Mouse (Mus musculus) intestine, postnatal 0 days (tissue): ENCODE measurements around the gene Msh3. TPM values are rescaled to one million over a fixed set of nuclear protein-coding genes. Genes with fewer than 3 reads are reported as not detected.
A peak's percentile ranks its signal among the peaks of the same experiment; 100 is the strongest.

Experiments
- ATAC-seq: fragments of 200-750 bp; cut with Nextera tagmentation; 2 replicates; pipeline ENCODE4 v1.8.0; 2017; ENCODE audit warnings: mild to moderate bottlenecking, moderate TSS enrichment, moderate library complexity
- H3K27ac ChIP-seq: fragments of 300-500 bp; sonication (generic); 2 replicates; pipeline ENCODE4 v1.5.1; 2014; ENCODE audit warnings: mild to moderate bottlenecking, low read depth, low read length, moderate library complexity
- H3K27me3 ChIP-seq: fragments of 300-500 bp; sonication (generic); replicated peaks from 2 replicates; pipeline ENCODE4 v1.6.1; 2014; ENCODE audit warnings: low read length, mixed read lengths; ENCODE audit not compliant: control insufficient read depth, insufficient read depth
- H3K36me3 ChIP-seq: fragments of 300-500 bp; sonication (generic); 2 replicates; pipeline ENCODE4 v1.6.1; 2014; ENCODE audit warnings: mild to moderate bottlenecking, moderate library complexity; ENCODE audit not compliant: control insufficient read depth, insufficient read depth
- H3K4me1 ChIP-seq: fragments of 300-500 bp; sonication (generic); replicated peaks from 2 replicates; pipeline ENCODE4 v1.6.1; 2014; ENCODE audit warnings: antibody characterized with exemption, low read length, mixed read lengths; ENCODE audit not compliant: control insufficient read depth, insufficient read depth
- H3K4me2 ChIP-seq: fragments of 300-500 bp; sonication (generic); replicated peaks from 2 replicates; pipeline ENCODE4 v1.6.1; 2014; ENCODE audit warnings: low read depth, mild to moderate bottlenecking, moderate library complexity
- H3K4me3 ChIP-seq: fragments of 300-500 bp; sonication (generic); 2 replicates; pipeline ENCODE4 v1.5.1; 2014; ENCODE audit warnings: low read depth, low read length
- H3K9ac ChIP-seq: fragments of 300-500 bp; sonication (generic); 2 replicates; pipeline ENCODE4 v1.6.1; 2014; ENCODE audit warnings: mild to moderate bottlenecking, low read depth, low read length
- H3K9me3 ChIP-seq: fragments of 300-500 bp; sonication (generic); 2 replicates; pipeline ENCODE4 v1.6.1; 2016; ENCODE audit warnings: mixed run types; ENCODE audit not compliant: control insufficient read depth
- CTCF ChIP-seq: sonication (generic); IDR thresholded peaks from 2 replicates; pipeline ENCODE4 v1.5.1; 2016; ENCODE audit warnings: low read depth, mild to moderate bottlenecking, control low read depth, antibody characterized with exemption, moderate library complexity
- WGBS: fragments of 180-500 bp; shearing (Covaris S2); extraction: QIAGEN DNeasy Blood & Tissue Kit; methylation state at CpG from one replicate; pipeline ENCODE4 v1.1.7; 2014; 5-methylcytosine and 5-hydroxymethylcytosine counted together
- polyA plus RNA-seq: library from polyadenylated mRNA; unstranded; fragments of >200 nt; fragmentation: Nextera tagmentation; extraction: Ambion mirVana; gene quantifications from 2 replicates; pipeline ENCODE4 v1.2.1, GENCODE M21; 2015

The Msh3 gene
- 8.0 and 9.5 TPM in 2 replicates for polyA plus RNA-seq

DNA sequence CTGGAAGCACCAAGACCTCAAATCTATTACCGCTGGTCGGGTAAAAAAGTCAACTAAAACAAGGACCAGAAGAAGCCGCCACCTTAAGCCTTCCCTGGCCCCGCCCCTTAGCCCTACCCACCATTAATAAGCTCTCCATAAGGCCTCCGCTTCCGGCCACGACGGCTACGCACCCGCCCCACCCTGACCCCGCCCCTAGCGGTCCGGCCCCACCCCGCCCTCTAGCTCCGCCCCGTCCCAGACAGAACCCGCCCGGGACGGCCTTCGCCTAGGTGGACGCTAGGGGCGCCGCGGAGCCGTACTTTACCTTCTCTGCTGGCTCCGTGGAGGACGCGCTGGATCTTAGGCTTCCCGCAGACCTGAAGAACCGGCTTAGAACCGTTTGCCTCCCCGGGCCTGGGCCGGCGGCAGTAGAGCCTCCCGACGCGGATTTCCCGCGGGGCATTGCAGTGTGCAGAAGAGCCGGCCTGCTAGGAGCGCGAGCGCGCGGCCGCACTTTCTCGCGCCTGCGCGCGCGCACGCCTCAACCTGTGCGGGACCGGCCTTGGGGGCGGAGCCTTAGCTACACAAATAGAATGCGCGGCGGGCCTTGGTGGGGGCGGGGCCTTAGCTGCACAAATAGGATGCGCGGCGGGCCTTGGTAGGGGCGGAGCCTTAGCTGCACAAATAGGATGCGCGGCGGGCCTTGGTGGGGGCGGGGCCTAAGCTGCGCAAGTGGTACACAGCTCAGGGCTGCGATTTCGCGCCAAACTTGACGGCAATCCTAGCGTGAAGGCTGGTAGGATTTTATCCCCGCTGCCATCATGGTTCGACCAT, at the start of gene Msh3, which contains the start of gene Dhfr:
Msh3 (minus strand) TSS at position 548 of the 816 bp plus-strand sequence.
Dhfr (plus strand) TSS at position 271 of the 816 bp plus-strand sequence.
- Histone ChIP-seq H3K4me1 (0 out of 2 replicates have a peak, but pooled peaks cover 6% of the 10 kb centered on the region), H3K36me3 (peaks cover 8% of the 10 kb centered on the region; the same call in 1 of the 2 replicates), H3K4me2 (peak within 1 kb of the TSS; percentile 97), H3K9me3 (no peaks in the 10 kb centered on the region), H3K27ac (peak within 1 kb of the TSS; percentile 83), H3K9ac (peak within 1 kb of the TSS; percentile 68), H3K4me3 (peak within 1 kb of the TSS; percentile 73), H3K27me3 (no peaks in the 10 kb centered on the region)
- WGBS: under 1% methylated on average over 76 of the region's 76 CpGs
- peak; percentile 98 for ATAC-seq
- peak; percentile 85 for TF ChIP-seq CTCF

DNA sequence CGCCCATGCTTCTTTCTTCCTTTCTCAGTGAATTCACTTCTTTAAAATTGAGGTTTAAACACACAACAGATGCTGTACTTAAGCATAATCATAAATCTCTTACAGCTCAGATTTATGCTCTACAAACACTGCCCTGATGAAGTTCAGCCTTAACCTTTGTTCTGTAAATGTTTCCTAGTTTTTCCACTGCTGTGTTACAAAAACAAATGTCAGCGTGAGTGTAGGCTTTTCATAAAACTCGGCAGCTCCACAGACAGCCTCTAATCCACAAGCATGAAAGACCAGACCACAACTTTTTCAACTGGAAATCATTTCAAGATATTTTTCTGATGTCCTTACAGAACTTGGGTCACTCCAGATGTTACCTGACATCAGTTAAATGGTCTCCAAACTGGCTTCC, 48.7 kb upstream of the Msh3 start:
- no peak overlapping the region for H3K9ac ChIP-seq
- ATAC-seq: no peak
- H3K4me2 ChIP-seq: no peak overlapping the region
- H3K9me3 ChIP-seq: 0 out of 2 replicates have a peak, but pooled peaks cover 3% of the 10 kb centered on the region
- H3K27ac ChIP-seq: no peak overlapping the region
- no peak for TF ChIP-seq CTCF
- H3K36me3 ChIP-seq: no peaks in the 10 kb centered on the region
- no peak overlapping the region for H3K4me3 ChIP-seq
- 64% methylated on average over 3 of the region's 3 CpGs for WGBS
- no peaks in the 10 kb centered on the region for H3K4me1 ChIP-seq
- no peaks in the 10 kb centered on the region for H3K27me3 ChIP-seq

DNA sequence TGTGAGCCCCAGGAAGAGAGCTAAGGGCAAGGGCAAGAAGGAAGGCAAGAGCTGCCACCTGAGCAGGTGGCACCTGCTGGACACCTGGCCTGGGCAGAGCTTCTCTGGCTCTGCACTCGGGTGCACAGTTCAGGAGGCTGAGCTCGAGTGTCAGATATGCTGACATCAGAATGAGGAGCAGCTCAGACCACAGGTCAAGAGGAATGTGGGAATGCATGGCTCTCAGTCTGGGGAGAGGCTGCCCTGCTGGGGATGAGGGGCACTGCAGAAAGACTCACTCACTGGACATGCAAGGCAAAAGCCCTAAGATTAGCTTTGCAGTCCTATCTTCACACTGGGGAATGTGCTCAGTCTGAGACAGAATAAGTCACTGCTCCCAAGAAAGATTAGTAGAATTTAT, 47.3 kb upstream of the Msh3 start:
- ATAC-seq: no peak
- no peak overlapping the region for H3K9ac ChIP-seq
- H3K36me3 ChIP-seq: no peaks in the 10 kb centered on the region
- WGBS: 26% methylated on average over 2 of the region's 2 CpGs
- no peak for TF ChIP-seq CTCF
- no peak overlapping the region for H3K4me2 ChIP-seq
- no peak overlapping the region for H3K27ac ChIP-seq
- 0 out of 2 replicates have a peak, but pooled peaks cover 3% of the 10 kb centered on the region for H3K9me3 ChIP-seq
- H3K4me1 ChIP-seq: no peaks in the 10 kb centered on the region
- no peaks in the 10 kb centered on the region for H3K27me3 ChIP-seq
- no peak overlapping the region for H3K4me3 ChIP-seq

GRCm38 (mm10) chr13:92398491-92399384, 43.9 kb upstream of the Msh3 start:
- WGBS: 74% methylated on average over 11 of the region's 11 CpGs
- no peaks in the 10 kb centered on the region for H3K9me3 ChIP-seq
- no peak overlapping the region for H3K4me3 ChIP-seq
- no peak overlapping the region for H3K4me2 ChIP-seq
- H3K9ac ChIP-seq: no peak overlapping the region
- ATAC-seq: no peak
- H3K27me3 ChIP-seq: no peaks in the 10 kb centered on the region
- no peaks in the 10 kb centered on the region for H3K36me3 ChIP-seq
- no peak overlapping the region for H3K27ac ChIP-seq
- no peaks in the 10 kb centered on the region for H3K4me1 ChIP-seq
- TF ChIP-seq CTCF: no peak

GRCm38 (mm10) chr13:92393047-92393661, 38.4 kb upstream of the Msh3 start:
- no peak overlapping the region for H3K4me2 ChIP-seq
- 70% methylated on average over 12 of the region's 12 CpGs for WGBS
- no peak for ATAC-seq

More at GRCm38 (mm10) chr13:92393047-92393661, 38.4 kb upstream of the Msh3 start:
- H3K9ac ChIP-seq: no peak overlapping the region
- no peak overlapping the region for H3K27ac ChIP-seq
- TF ChIP-seq CTCF: no peak
- no peak overlapping the region for H3K4me3 ChIP-seq
- H3K4me1 ChIP-seq: no peaks in the 10 kb centered on the region
- no peaks in the 10 kb centered on the region for H3K27me3 ChIP-seq
- no peaks in the 10 kb centered on the region for H3K36me3 ChIP-seq
- no peaks in the 10 kb centered on the region for H3K9me3 ChIP-seq
